Mouse (Mus musculus) right cerebral cortex, adult 2 months (tissue): ENCODE results near the gene Glra1.
"Not testable (repeated sequence)": the region's sequence is repeated elsewhere in the genome, so short reads cannot be mapped to it uniquely, and the experiment has no call there.

Experiments used
- DNase-seq, 2 experiments: peaks; one replicate each; pipeline ENCODE4 v3.0.0; 2021 to 2022; ENCODE audit warnings: low spot score in 2 of 2

Gene Glra1

GRCm38 (mm10) chr11:55607808-55608523 lies at the start of gene Glra1:
TSS of gene Glra1 (minus strand) at chr11:55608198.
- DNase-seq: peak; percentile 16 to 31

DNA sequence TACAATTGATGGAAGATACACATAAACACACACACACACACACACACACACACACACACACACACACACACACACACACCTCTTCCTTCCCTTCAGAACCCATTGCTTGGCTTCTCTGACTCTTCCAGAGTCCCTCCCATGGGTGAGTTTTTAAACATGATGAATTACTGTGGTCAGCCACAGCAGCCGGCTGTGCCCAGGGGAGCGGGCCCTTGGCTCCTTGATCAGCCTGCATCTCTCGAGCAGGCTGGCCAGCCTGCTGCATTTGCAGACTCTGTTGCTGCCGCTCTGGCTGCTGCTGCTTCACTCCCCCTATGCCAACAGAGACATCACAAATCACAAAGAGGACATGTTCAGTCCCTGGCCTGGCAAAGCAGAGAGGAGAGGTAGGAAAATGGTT lies 29.0 kb upstream of the Glra1 start:
- no peak for DNase-seq

DNA sequence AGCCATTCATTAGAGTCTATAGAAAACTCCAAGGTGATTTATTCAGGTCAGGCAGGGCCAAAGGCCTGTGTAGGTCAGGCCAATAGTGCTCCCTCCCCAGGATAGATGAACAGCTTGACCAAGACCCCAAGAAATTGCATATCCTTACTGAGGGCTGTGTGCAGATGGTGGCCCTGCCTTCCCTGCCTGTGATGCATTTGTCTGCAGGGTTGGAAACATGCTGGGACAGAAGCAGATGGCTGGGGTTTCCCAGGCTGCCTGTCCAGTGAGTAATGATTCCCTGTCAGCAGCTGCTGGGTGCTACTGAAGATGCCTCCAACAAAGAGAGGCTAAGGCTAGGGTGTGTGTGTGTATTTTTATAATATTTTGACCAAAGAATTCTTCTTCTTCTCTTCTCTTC lies 25.9 kb upstream of the Glra1 start:
- no peak for DNase-seq

- DNase-seq: not testable (repeated sequence)
These were observed 6.6 kb upstream of the Glra1 start for GRCm38 (mm10) chr11:55614631-55615030.

DNA sequence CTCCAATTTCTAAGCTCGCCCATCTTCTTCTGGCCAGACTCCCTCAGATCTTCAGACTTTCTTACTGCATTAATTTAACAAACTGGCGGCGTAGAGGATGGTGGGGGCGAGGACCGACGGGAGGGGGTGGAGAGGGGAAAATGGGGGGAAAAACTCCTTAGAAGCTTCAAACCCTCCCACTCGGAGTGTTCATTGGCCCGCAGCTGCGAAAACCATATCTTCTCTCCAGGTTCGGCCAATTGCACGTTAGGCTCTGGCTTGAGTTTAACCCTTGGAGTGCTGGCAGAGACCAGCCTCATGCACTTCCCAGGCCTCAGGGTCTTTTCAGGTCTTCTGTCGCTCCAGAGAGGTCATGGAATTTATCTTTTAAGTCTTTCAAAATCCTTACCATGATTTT lies 524 bp upstream of the Glra1 start:
- DNase-seq: peak in 1 of 2 experiments; percentile 7

DNA sequence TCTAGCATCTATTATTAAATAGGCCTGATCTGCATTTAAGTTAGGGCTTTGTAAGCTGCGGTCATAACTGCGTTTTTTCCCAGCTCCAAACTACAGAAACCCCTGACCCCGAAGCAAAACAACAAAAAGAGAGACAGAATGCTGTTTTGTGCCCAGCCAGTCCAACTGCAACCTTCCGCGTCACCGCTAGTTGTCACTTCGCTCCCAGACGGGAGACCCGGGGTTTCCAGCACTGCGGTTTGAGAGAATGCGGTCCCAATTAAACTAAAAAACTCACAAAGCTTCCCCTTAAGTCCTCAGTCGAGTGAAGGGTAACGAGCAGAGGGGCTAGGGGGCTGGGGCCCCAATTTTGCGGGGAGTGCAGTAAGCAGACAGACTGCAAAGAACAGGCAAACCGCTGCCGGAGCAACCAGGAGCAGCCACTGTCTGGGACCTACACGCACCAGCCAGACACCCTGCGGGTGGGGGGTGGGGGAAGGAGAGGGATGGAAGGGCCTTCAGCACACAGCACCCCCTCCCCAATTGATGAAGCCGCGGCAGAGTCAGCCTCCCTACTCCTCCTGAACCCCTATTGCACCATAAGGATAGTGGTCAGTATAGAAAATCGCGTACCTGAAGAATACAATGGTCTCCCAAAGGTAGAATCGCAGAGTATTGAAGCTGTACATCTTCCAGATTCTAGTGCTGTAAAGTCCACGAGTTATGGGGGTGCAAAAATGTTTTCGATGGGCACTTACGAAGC lies 761 bp downstream of the Glra1 start:
- DNase-seq: peak; percentile 56 to 59

DNA sequence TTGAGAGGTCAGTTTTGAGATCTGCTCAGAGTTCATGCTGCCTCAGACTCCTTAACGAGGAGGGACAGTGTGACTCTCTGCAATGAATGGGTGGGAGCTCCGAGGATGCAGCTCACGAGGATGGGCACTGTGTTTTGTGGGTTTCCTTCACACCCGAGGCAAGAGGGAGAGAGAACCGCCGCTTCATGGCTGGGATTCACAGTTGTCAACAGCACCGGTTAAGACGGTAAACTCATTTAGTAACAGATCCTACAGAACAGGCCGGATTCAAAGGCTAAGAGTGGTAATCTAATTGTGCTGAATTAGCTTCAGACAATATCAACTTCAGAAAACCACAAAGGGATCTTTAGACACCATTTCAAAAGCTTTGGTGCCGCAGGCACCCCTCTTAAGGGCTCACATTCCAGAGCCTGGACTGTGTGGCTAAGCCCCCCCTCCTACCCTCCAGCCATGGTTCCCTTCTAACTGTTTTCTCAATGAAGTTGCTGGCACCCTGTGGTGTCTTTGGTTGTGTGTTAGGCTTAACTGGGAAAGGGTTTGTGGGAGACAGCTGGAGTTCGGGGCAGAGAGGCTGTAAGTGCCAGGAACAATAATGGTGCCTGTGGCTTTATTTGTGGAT lies 6.4 kb downstream of the Glra1 start:
- no peak for DNase-seq

DNA sequence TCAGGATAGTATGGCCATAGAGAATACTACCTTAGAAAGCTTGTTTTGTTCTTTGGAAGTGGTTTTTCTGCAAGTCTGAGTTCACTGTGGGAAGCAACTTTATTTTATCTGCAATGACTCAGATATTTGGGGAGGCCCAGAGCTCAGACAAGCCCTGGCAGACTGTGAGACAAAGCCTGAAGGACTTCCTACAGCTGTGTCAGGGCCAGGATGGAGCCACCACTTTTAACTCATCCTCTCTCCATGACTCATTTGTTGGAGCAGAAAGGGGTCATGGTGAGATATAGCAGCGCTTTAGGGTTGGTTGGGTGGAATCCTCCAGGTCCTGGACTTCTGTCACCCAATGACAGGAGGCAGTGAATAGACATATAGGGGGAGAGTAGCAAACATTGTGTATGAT lies 12.3 kb downstream of the Glra1 start:
- DNase-seq: no peak

GRCm38 (mm10) chr11:55594411-55594810 lies 13.6 kb downstream of the Glra1 start:
- no peak for DNase-seq

GRCm38 (mm10) chr11:55591194-55591593 lies 16.8 kb downstream of the Glra1 start:
- DNase-seq: no peak

DNA sequence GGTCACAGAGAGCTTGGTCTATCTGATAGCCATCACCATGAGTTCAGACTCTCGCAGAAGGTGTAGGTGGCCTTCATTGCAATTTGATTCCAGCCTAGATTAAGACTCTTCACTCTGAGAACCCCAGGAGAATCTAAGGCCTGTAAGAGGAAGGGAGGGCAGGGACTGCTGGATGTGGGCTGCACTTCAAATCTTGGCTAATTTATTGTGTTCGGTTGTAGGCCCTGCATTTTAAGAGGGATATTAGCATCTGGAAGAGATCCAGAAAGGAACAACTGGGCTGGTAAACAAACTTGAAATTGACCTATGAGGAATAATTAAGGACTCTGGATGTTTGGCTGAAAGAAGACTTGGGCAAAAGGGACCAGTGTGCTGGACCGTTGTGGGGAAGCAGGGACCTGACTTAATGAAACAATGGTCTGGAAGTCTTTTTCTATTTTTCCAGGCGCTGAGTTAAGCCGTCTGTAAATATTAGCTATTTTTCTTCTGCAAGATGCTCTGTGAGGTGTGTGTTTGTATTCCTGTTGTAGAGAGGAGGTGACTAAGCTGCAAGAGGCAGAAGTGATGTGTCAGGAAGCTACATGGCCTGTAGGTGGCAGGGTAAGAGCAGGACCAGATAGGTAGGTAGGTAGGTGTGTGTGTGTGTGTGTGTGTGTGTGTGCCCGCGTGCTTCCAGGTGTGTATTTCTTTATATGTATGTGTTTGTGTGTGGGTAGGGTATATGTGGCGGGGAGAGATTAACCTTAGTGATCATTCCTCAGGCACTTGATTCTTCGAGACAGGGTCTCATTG lies 18.4 kb downstream of the Glra1 start:
- DNase-seq: no peak

DNA sequence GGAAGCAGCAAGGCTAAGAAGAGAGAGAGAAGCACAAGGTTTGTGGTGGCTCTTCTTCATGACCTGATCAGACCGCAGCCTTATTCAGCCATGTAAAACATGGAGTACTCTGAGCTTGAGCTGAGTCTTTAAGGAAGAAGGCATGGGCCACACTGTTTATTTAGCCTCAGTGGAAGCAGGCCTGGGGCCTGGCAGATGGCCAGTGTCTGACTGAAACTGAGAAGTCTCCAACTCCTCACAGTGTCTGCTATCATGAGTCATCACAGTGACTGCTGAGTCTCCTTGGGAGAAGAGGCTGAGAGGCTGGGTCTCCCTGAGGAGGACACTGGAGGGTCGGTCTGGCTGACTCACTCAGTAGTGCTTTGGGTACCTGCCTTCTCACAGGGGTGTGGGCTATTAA lies 33.6 kb downstream of the Glra1 start:
- DNase-seq: peak; percentile 53 to 59

DNA sequence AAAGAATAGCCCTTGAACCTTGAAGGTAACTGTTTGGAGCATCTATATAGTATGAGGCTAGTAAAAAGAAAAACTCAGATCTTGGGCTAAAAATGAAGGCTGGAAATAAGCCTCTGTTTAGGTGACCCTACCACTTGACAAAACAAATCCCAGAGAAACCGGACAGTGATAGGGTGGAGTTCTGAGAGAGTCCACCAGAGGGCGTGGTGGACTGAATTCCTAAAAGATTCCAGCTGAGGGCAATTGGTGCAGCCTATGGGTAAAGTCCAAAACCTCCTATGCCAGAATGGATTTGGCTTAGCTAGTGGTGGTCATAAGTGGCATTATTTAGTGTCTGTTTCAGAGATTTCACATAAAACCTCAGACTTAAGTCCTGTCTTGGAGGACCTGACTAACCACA lies 36.9 kb downstream of the Glra1 start:
- DNase-seq: peak; percentile 54 to 56

- DNase-seq: no peak
These were observed 41.5 kb downstream of the Glra1 start for GRCm38 (mm10) chr11:55566309-55567099.

DNA sequence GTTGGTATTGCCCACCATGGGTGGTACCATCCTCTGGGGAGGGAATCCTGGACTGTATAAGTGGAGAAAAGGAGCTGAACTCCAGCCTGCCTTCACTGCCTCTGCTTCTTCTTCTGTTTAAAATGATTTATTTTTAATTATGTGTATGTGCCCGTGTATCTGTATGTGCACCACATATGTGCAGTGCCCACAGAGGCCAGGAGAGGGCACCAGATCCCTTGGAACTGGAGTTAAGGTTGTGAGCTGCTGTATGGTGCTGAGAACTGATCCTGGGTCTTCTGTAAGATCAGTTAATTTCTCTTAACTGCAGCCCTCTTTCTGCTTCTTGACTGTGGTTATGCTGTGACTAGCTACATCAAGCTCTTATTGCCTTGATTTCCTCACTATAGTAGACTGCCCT lies 62.3 kb downstream of the Glra1 start:
- DNase-seq: no peak

- DNase-seq: no peak
These were observed 65.3 kb downstream of the Glra1 start for GRCm38 (mm10) chr11:55542671-55543070.

DNA sequence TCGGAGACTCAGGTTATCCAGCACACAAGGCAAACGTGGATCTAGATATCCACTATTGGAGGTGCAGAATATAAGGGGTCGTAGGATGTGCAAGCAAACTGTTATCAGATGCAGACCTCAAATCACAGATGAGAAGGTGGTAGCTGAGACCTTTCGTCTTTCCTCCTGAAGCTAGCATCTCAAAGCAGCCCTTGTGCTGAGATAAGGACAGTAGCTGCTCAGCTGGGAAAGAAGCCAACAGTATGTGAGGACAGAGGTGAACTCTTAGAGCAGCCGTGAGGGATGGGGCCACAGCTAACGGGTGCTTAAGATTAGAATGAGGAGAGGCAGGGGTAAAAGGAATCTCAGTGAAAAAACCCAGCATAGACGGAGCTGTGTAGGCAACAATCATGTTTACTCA lies 65.9 kb downstream of the Glra1 start:
- no peak for DNase-seq

DNA sequence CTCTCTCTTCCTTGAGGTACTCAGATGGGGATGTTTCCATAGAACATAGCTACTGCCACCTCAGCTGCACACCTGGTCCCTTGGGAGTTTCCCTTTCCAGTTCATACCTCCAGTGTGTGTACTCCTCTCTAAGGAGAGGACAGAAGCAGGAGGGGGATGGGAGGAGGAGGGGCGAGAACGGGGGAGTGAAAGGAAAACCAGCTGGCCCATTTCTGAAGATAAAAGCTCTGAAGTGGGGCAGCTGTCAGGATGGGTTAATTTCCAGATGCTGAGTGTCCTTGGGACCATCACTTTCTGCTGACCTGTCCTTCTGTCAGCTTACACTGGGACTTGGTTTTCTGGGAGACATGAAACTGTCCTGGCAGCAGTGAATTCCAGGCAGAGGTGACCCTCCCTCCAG lies 73.2 kb downstream of the Glra1 start:
- no peak for DNase-seq

GRCm38 (mm10) chr11:55533378-55533777 lies 74.6 kb downstream of the Glra1 start:
- DNase-seq: peak; percentile 77 to 82

- DNase-seq: no peak
These were observed 77.3 kb downstream of the Glra1 start for GRCm38 (mm10) chr11:55530741-55531140.
